In genomic region chr2:3118969-3119368, GRCm38 (mm10) we compare ENCODE assay signal across 9 mouse cellular contexts. TPM values are rescaled to one million over a fixed set of nuclear protein-coding genes. Genes with fewer than 3 reads are reported as not detected.
A peak's percentile ranks its signal among the peaks of the same experiment; 100 is the strongest.
DNase-seq lines count a peak whose midpoint lies in the region; ATAC-seq and TF ChIP-seq lines count a peak whose summit lies in the region.
"Had no signal": no experiment of that assay in that cellular context is flagged by ENCODE, and none has a peak within 500 bp of the region (broad histone marks: within the 10 kb centered on the region; RNA-seq: fewer than 3 reads in every experiment).

No protein-coding gene starts in this region.

- peak overlapping the region; percentile 84 for H3K4me2 ChIP-seq in intestine, postnatal 0 days (replicated peaks; ENCODE audit: low read depth)
- peak overlapping the region; percentile 59 for H3K4me2 ChIP-seq in stomach, embryonic 14.5 days (replicated peaks; ENCODE audit: low read depth, low read length)

- H3K9ac ChIP-seq in intestine, postnatal 0 days (ENCODE audit: low read depth, low read length) = peak overlapping the region; percentile 86
- H3K9ac ChIP-seq in stomach, embryonic 14.5 days (replicated peaks; ENCODE audit: low read depth, low read length) = peak overlapping the region; percentile 89

- H3K4me3 ChIP-seq in erythroblast, embryonic 14.5 days (replicated peaks) = peak overlapping the region; percentile 57
- peak overlapping the region; percentile 65 for H3K4me3 ChIP-seq in testis, adult 2 months (ENCODE audit: control insufficient read depth, low read depth, low read length)
- peak overlapping the region; percentile 93 for H3K4me3 ChIP-seq in intestine, postnatal 0 days (ENCODE audit: low read depth, low read length)
- H3K4me3 ChIP-seq in stomach, embryonic 14.5 days (ENCODE audit: low read depth, low read length) = peak overlapping the region; percentile 87

- peaks cover 25% of the 10 kb centered on the region for H3K27me3 ChIP-seq in erythroblast, embryonic 14.5 days (ENCODE audit: control insufficient read depth)
- H3K27me3 ChIP-seq in testis, adult 2 months (ENCODE audit: control insufficient read depth, insufficient read depth, low read length) = no peaks in the 10 kb centered on the region
- no peaks in the 10 kb centered on the region for H3K27me3 ChIP-seq in intestine, postnatal 0 days (replicated peaks; ENCODE audit: control insufficient read depth, insufficient read depth, low read length)
- H3K27me3 ChIP-seq in stomach, embryonic 14.5 days (ENCODE audit: control insufficient read depth, insufficient read depth, low read length) = no peaks in the 10 kb centered on the region

- no peaks in the 10 kb centered on the region for H3K36me3 ChIP-seq in erythroblast, embryonic 14.5 days (ENCODE audit: control insufficient read depth)
- H3K36me3 ChIP-seq in testis, adult 2 months (ENCODE audit: control insufficient read depth, insufficient read depth, low read length) = no peaks in the 10 kb centered on the region
- H3K36me3 ChIP-seq in intestine, postnatal 0 days (ENCODE audit: control insufficient read depth, insufficient read depth) = no peaks in the 10 kb centered on the region
- no peaks in the 10 kb centered on the region for H3K36me3 ChIP-seq in stomach, embryonic 14.5 days (ENCODE audit: control insufficient read depth, insufficient read depth, low read length)

- peaks cover 2% of the 10 kb centered on the region; the same call in 1 of the 2 replicates for H3K4me1 ChIP-seq in erythroblast, embryonic 14.5 days (ENCODE audit: control insufficient read depth)
- H3K4me1 ChIP-seq in testis, adult 2 months (ENCODE audit: control insufficient read depth, insufficient read depth, low read length) = peaks cover 7% of the 10 kb centered on the region
- no peaks in the 10 kb centered on the region for H3K4me1 ChIP-seq in intestine, postnatal 0 days (replicated peaks; ENCODE audit: control insufficient read depth, insufficient read depth, low read length)
- H3K4me1 ChIP-seq in stomach, embryonic 14.5 days (ENCODE audit: control insufficient read depth, insufficient read depth, low read length) = peaks cover 4% of the 10 kb centered on the region; the same call in 1 of the 2 replicates

- no peak overlapping the region for H3K27ac ChIP-seq in testis, adult 2 months (ENCODE audit: control insufficient read depth, insufficient read depth, low read depth, low read length)
- H3K27ac ChIP-seq in intestine, postnatal 0 days (ENCODE audit: low read depth, low read length) = no peak overlapping the region
- H3K27ac ChIP-seq in stomach, embryonic 14.5 days (ENCODE audit: low read length) = no peak overlapping the region

- WGBS in intestine, postnatal 0 days = under 1% methylated on average over 10 of the region's 16 CpGs
- WGBS in stomach, embryonic 14.5 days = 0% methylated on average over 15 of the region's 16 CpGs

- no peak for ATAC-seq in erythroblast, adult 5-6 weeks (replicated peaks; ENCODE audit: low FRiP score, poor library complexity, severe bottlenecking)
- peak; percentile 14 for ATAC-seq in intestine, postnatal 0 days
- peak; percentile 47 for ATAC-seq in stomach, embryonic 14.5 days (ENCODE audit: insufficient number of reproducible peaks, insufficient read depth, low FRiP score, low read depth)

- no peaks in the 10 kb centered on the region for H3K9me3 ChIP-seq in erythroblast, embryonic 14.5 days (ENCODE audit: control insufficient read depth, low read length)
- H3K9me3 ChIP-seq in intestine, postnatal 0 days (ENCODE audit: control insufficient read depth) = 0 out of 2 replicates have a peak, but pooled peaks cover 2% of the 10 kb centered on the region
- no peaks in the 10 kb centered on the region for H3K9me3 ChIP-seq in stomach, embryonic 14.5 days (ENCODE audit: control insufficient read depth, low read depth, low read length)

- no peak for TF ChIP-seq CTCF in testis, adult 2 months (IDR thresholded peaks at IDR 0.05; ENCODE audit: control insufficient read depth, insufficient read depth, insufficient replicate concordance, low read depth, low read length)
- TF ChIP-seq CTCF in intestine, postnatal 0 days (IDR thresholded peaks at IDR 0.05; ENCODE audit: low read depth) = no peak

- TF ChIP-seq POLR2A in testis, adult 2 months (IDR thresholded peaks at IDR 0.05; ENCODE audit: control insufficient read depth, low read depth, low read length) = no peak

- DNase-seq in testis, postnatal 10 days (ENCODE audit: low spot score) = no peak
- no peak for DNase-seq in right cerebral cortex, adult 18-20 months
- DNase-seq in thymus, postnatal 4 days = no peak

RNA-seq across cellular contexts. Expression of gene Fam171a1, which starts 4.9 kb away (rescaled TPM):
- 0.01 TPM in 2 replicates for polyA plus RNA-seq in erythroblast, embryonic 14.5 days (2012)
- total RNA-seq in erythroblast, adult 5-6 weeks (2015; ENCODE audit: low replicate concordance) = 0.21 TPM in 1 of 2 replicates, not detected in the other
- 0.17 and 0.42 TPM in 2 replicates for total RNA-seq in erythroblast, adult 5-6 weeks (2017; ENCODE audit: low replicate concordance)
- 2.5 and 3.4 TPM in 2 replicates for polyA plus RNA-seq in testis, adult 2 months (2012; rRNA removed)
- polyA plus RNA-seq in intestine, postnatal 0 days (2015; fragmentation: Nextera tagmentation; extraction: Ambion mirVana) = 8.4 and 8.6 TPM in 2 replicates
- polyA plus RNA-seq in stomach, embryonic 14.5 days (2014; fragmentation: Nextera tagmentation; extraction: Ambion mirVana) = 33.6 and 34.0 TPM in 2 replicates
- total RNA-seq: MEL had no signal
